Mouse (Mus musculus): Measurements from ENCODE around the gene Polr2c. TPM values are rescaled to one million over a fixed set of nuclear protein-coding genes. Genes with fewer than 3 reads are reported as not detected.
A peak's percentile ranks its signal among the peaks of the same experiment; 100 is the strongest.

The Polr2c gene
- polyA plus RNA-seq (2012; rRNA removed): 98.3 and 144 TPM in 2 replicates

GRCm38 (mm10) chr8:94857346-94858173 lies at the start of gene Polr2c:
Gene Polr2c (plus strand): TSS chr8:94857450.
- TF ChIP-seq POLR2A (IDR thresholded peaks at IDR 0.05; ENCODE audit: borderline replicate concordance, extremely low read depth, insufficient read depth, insufficient read length, poor library complexity, severe bottlenecking) (peak; percentile 86), CTCF (IDR thresholded peaks at IDR 0.05; ENCODE audit: borderline replicate concordance, extremely low read depth, insufficient read depth, insufficient read length) (peak; percentile 94)

GRCm38 (mm10) chr8:94807506-94807905 lies 49.7 kb upstream of the Polr2c start:
- no peak for TF ChIP-seq CTCF (IDR thresholded peaks at IDR 0.05; ENCODE audit: borderline replicate concordance, extremely low read depth, insufficient read depth, insufficient read length)
- TF ChIP-seq POLR2A (IDR thresholded peaks at IDR 0.05; ENCODE audit: borderline replicate concordance, extremely low read depth, insufficient read depth, insufficient read length, poor library complexity, severe bottlenecking): no peak
- peak; percentile 15 for DNase-seq (ENCODE audit: low read depth)

More at GRCm38 (mm10) chr8:94857346-94858173, at the start of gene Polr2c:
- DNase-seq (ENCODE audit: low read depth): peak; percentile 94

- DNase-seq (ENCODE audit: low read depth): no peak
- TF ChIP-seq POLR2A (IDR thresholded peaks at IDR 0.05; ENCODE audit: borderline replicate concordance, extremely low read depth, insufficient read depth, insufficient read length, poor library complexity, severe bottlenecking) (no peak), CTCF (IDR thresholded peaks at IDR 0.05; ENCODE audit: borderline replicate concordance, extremely low read depth, insufficient read depth, insufficient read length) (no peak)
These were observed 48.9 kb upstream of the Polr2c start for GRCm38 (mm10) chr8:94808372-94808771.

GRCm38 (mm10) chr8:94810153-94810552 lies 47.1 kb upstream of the Polr2c start, which contains the start of gene Ccl17:
Gene Ccl17 (plus strand): TSS chr8:94810453.
- no peak for DNase-seq (ENCODE audit: low read depth)
- TF ChIP-seq POLR2A (IDR thresholded peaks at IDR 0.05; ENCODE audit: borderline replicate concordance, extremely low read depth, insufficient read depth, insufficient read length, poor library complexity, severe bottlenecking) (no peak), CTCF (IDR thresholded peaks at IDR 0.05; ENCODE audit: borderline replicate concordance, extremely low read depth, insufficient read depth, insufficient read length) (no peak)

- DNase-seq (ENCODE audit: low read depth): no peak
- TF ChIP-seq POLR2A (IDR thresholded peaks at IDR 0.05; ENCODE audit: borderline replicate concordance, extremely low read depth, insufficient read depth, insufficient read length, poor library complexity, severe bottlenecking): no peak
- no peak for TF ChIP-seq CTCF (IDR thresholded peaks at IDR 0.05; ENCODE audit: borderline replicate concordance, extremely low read depth, insufficient read depth, insufficient read length)
These were observed 46.4 kb upstream of the Polr2c start for GRCm38 (mm10) chr8:94810855-94811254.

- no peak for DNase-seq (ENCODE audit: low read depth)
- no peak for TF ChIP-seq CTCF (IDR thresholded peaks at IDR 0.05; ENCODE audit: borderline replicate concordance, extremely low read depth, insufficient read depth, insufficient read length)
- TF ChIP-seq POLR2A (IDR thresholded peaks at IDR 0.05; ENCODE audit: borderline replicate concordance, extremely low read depth, insufficient read depth, insufficient read length, poor library complexity, severe bottlenecking): no peak
These were observed 45.6 kb upstream of the Polr2c start for GRCm38 (mm10) chr8:94811654-94812053.

GRCm38 (mm10) chr8:94812645-94813098 lies 44.6 kb upstream of the Polr2c start:
- TF ChIP-seq CTCF (IDR thresholded peaks at IDR 0.05; ENCODE audit: borderline replicate concordance, extremely low read depth, insufficient read depth, insufficient read length): peak; percentile 67
- no peak for TF ChIP-seq POLR2A (IDR thresholded peaks at IDR 0.05; ENCODE audit: borderline replicate concordance, extremely low read depth, insufficient read depth, insufficient read length, poor library complexity, severe bottlenecking)
- DNase-seq (ENCODE audit: low read depth): peak; percentile 95

GRCm38 (mm10) chr8:94814556-94814955 lies 42.7 kb upstream of the Polr2c start:
- DNase-seq (ENCODE audit: low read depth): peak; percentile 33
- TF ChIP-seq POLR2A (IDR thresholded peaks at IDR 0.05; ENCODE audit: borderline replicate concordance, extremely low read depth, insufficient read depth, insufficient read length, poor library complexity, severe bottlenecking): no peak
- peak; percentile 55; the same call in 1 of the 2 replicates for TF ChIP-seq CTCF (IDR thresholded peaks at IDR 0.05; ENCODE audit: borderline replicate concordance, extremely low read depth, insufficient read depth, insufficient read length)

- no peak for TF ChIP-seq POLR2A (IDR thresholded peaks at IDR 0.05; ENCODE audit: borderline replicate concordance, extremely low read depth, insufficient read depth, insufficient read length, poor library complexity, severe bottlenecking)
- no peak for TF ChIP-seq CTCF (IDR thresholded peaks at IDR 0.05; ENCODE audit: borderline replicate concordance, extremely low read depth, insufficient read depth, insufficient read length)
- DNase-seq (ENCODE audit: low read depth): no peak
These were observed 39.3 kb upstream of the Polr2c start for GRCm38 (mm10) chr8:94817933-94818332.

- DNase-seq (ENCODE audit: low read depth): no peak
- TF ChIP-seq CTCF (IDR thresholded peaks at IDR 0.05; ENCODE audit: borderline replicate concordance, extremely low read depth, insufficient read depth, insufficient read length) (no peak), POLR2A (IDR thresholded peaks at IDR 0.05; ENCODE audit: borderline replicate concordance, extremely low read depth, insufficient read depth, insufficient read length, poor library complexity, severe bottlenecking) (no peak)
These were observed 37.5 kb upstream of the Polr2c start for GRCm38 (mm10) chr8:94819671-94820179.

GRCm38 (mm10) chr8:94820553-94820952 lies 36.7 kb upstream of the Polr2c start:
- DNase-seq (ENCODE audit: low read depth): no peak
- no peak for TF ChIP-seq CTCF (IDR thresholded peaks at IDR 0.05; ENCODE audit: borderline replicate concordance, extremely low read depth, insufficient read depth, insufficient read length)
- TF ChIP-seq POLR2A (IDR thresholded peaks at IDR 0.05; ENCODE audit: borderline replicate concordance, extremely low read depth, insufficient read depth, insufficient read length, poor library complexity, severe bottlenecking): no peak
